Mouse (Mus musculus) limb, embryonic 13.5 days (tissue): ENCODE results near the gene Il16. TPM values are rescaled to one million over a fixed set of nuclear protein-coding genes. Genes with fewer than 3 reads are reported as not detected.

Source experiments
- ATAC-seq: fragments of 200-750 bp; cut with Nextera tagmentation; 2 replicates; pipeline ENCODE4 v1.8.0; 2017; ENCODE audit warnings: low read depth, moderate number of reproducible peaks, moderate TSS enrichment; ENCODE audit not compliant: low FRiP score
- H3K27ac ChIP-seq: fragments of 300-500 bp; sonication (generic); 2 replicates; pipeline ENCODE4 v1.5.1; 2015; ENCODE audit warnings: inconsistent platforms, mild to moderate bottlenecking, moderate library complexity
- H3K27me3 ChIP-seq: fragments of 300-500 bp; sonication (generic); 2 replicates; pipeline ENCODE4 v1.6.1; 2015; ENCODE audit warnings: mild to moderate bottlenecking, inconsistent platforms
- H3K36me3 ChIP-seq: fragments of 300-500 bp; sonication (generic); 2 replicates; pipeline ENCODE4 v1.6.1; 2015; ENCODE audit warnings: inconsistent platforms, mild to moderate bottlenecking, moderate library complexity
- H3K4me1 ChIP-seq: fragments of 300-500 bp; sonication (generic); 2 replicates; pipeline ENCODE4 v1.6.1; 2015; ENCODE audit warnings: inconsistent platforms
- H3K4me2 ChIP-seq: fragments of 300-500 bp; sonication (generic); replicated peaks from 2 replicates; pipeline ENCODE4 v1.6.1; 2015; ENCODE audit warnings: inconsistent platforms, mild to moderate bottlenecking, moderate library complexity
- H3K4me3 ChIP-seq: fragments of 300-500 bp; sonication (generic); 2 replicates; pipeline ENCODE4 v1.5.1; 2015; ENCODE audit warnings: moderate library complexity, mild to moderate bottlenecking, inconsistent platforms
- H3K9ac ChIP-seq: fragments of 300-500 bp; sonication (generic); 2 replicates; pipeline ENCODE4 v1.6.1; 2015; ENCODE audit warnings: mild to moderate bottlenecking, inconsistent platforms
- H3K9me3 ChIP-seq: fragments of 300-500 bp; sonication (generic); 2 replicates; pipeline ENCODE4 v1.6.1; 2016; ENCODE audit warnings: inconsistent platforms
- WGBS: fragments of 180-500 bp; shearing (Covaris S2); methylation state at CpG from one replicate; pipeline ENCODE4 v1.1.7; 2015; 5-methylcytosine and 5-hydroxymethylcytosine counted together
- polyA plus RNA-seq: library from polyadenylated mRNA; unstranded; fragments of >200 nt; fragmentation: Nextera tagmentation; extraction: Ambion mirVana; gene quantifications from 2 replicates; pipeline ENCODE4 v1.2.1, GENCODE M21; 2015

The Il16 gene
- polyA plus RNA-seq, 1 experiment from 2014 or later: 4.6 TPM

GRCm38 (mm10) chr7:83632682-83633120 lies 112.8 kb downstream of the Il16 start:
- no peak for ATAC-seq
- 52% methylated on average over 6 of the region's 6 CpGs for WGBS
- H3K9ac ChIP-seq: peak overlapping the region; percentile 77; the same call in 1 of the 2 replicates
- H3K4me1 ChIP-seq: peaks cover 25% of the 10 kb centered on the region
- no peaks in the 10 kb centered on the region for H3K9me3 ChIP-seq
- no peak overlapping the region for H3K27ac ChIP-seq
- peak overlapping the region; percentile 67 for H3K4me3 ChIP-seq
- H3K36me3 ChIP-seq: peaks cover 20% of the 10 kb centered on the region
- peak overlapping the region; percentile 81 for H3K4me2 ChIP-seq
- H3K27me3 ChIP-seq: no peaks in the 10 kb centered on the region

GRCm38 (mm10) chr7:83631828-83632681 lies 113.5 kb downstream of the Il16 start, which contains the start of gene Stard5:
TSS of gene Stard5 (plus strand) at chr7:83631959.
- Histone ChIP-seq H3K27ac (peak within 1 kb of the TSS; percentile 81), H3K4me1 (peaks cover 29% of the 10 kb centered on the region)
- 1% methylated on average over 35 of the region's 35 CpGs for WGBS

GRCm38 (mm10) chr7:83631073-83631827 lies 114.3 kb downstream of the Il16 start:
- Histone ChIP-seq H3K4me1 (peaks cover 34% of the 10 kb centered on the region), H3K27ac (peak overlapping the region; percentile 81), H3K27me3 (no peaks in the 10 kb centered on the region), H3K36me3 (peaks cover 6% of the 10 kb centered on the region), H3K4me3 (peak overlapping the region; percentile 67), H3K4me2 (peak overlapping the region; percentile 81), H3K9me3 (no peaks in the 10 kb centered on the region), H3K9ac (peak overlapping the region; percentile 77)
- 9% methylated on average over 11 of the region's 11 CpGs for WGBS
- ATAC-seq: no peak

More at GRCm38 (mm10) chr7:83631828-83632681, 113.5 kb downstream of the Il16 start, which contains the start of gene Stard5:
- H3K9ac ChIP-seq: peak within 1 kb of the TSS; percentile 77
- H3K27me3 ChIP-seq: no peaks in the 10 kb centered on the region
- peak; percentile 97 for ATAC-seq
- H3K9me3 ChIP-seq: no peaks in the 10 kb centered on the region
- H3K4me2 ChIP-seq: peak within 1 kb of the TSS; percentile 81
- peaks cover 14% of the 10 kb centered on the region for H3K36me3 ChIP-seq
- peak within 1 kb of the TSS; percentile 67 for H3K4me3 ChIP-seq

- Histone ChIP-seq H3K4me2 (no peak overlapping the region), H3K27ac (no peak overlapping the region), H3K9me3 (no peaks in the 10 kb centered on the region), H3K36me3 (no peaks in the 10 kb centered on the region), H3K27me3 (no peaks in the 10 kb centered on the region), H3K4me3 (no peak overlapping the region), H3K4me1 (peaks cover 16% of the 10 kb centered on the region), H3K9ac (no peak overlapping the region)
- no peak for ATAC-seq
- 84% methylated on average over 4 of the region's 4 CpGs for WGBS
These were observed 118.2 kb downstream of the Il16 start for GRCm38 (mm10) chr7:83627369-83627768.

GRCm38 (mm10) chr7:83626557-83627257 lies 118.8 kb downstream of the Il16 start:
- ATAC-seq: no peak
- H3K36me3 ChIP-seq: no peaks in the 10 kb centered on the region
- H3K27me3 ChIP-seq: no peaks in the 10 kb centered on the region
- no peak overlapping the region for H3K4me3 ChIP-seq
- H3K9ac ChIP-seq: no peak overlapping the region
- 62% methylated on average over 8 of the region's 8 CpGs for WGBS
- H3K27ac ChIP-seq: no peak overlapping the region
- H3K9me3 ChIP-seq: no peaks in the 10 kb centered on the region
- peaks cover 16% of the 10 kb centered on the region for H3K4me1 ChIP-seq
- no peak overlapping the region for H3K4me2 ChIP-seq

- H3K9me3 ChIP-seq: no peaks in the 10 kb centered on the region
- peaks cover 8% of the 10 kb centered on the region for H3K4me1 ChIP-seq
- 80% methylated on average over 1 of the region's 1 CpGs for WGBS
- H3K36me3 ChIP-seq: no peaks in the 10 kb centered on the region
- no peak overlapping the region for H3K27ac ChIP-seq
- no peaks in the 10 kb centered on the region for H3K27me3 ChIP-seq
- H3K4me2 ChIP-seq: no peak overlapping the region
- no peak overlapping the region for H3K4me3 ChIP-seq
- no peak overlapping the region for H3K9ac ChIP-seq
- ATAC-seq: no peak
These were observed 121.5 kb downstream of the Il16 start for GRCm38 (mm10) chr7:83624065-83624464.

- Histone ChIP-seq H3K4me3 (no peak overlapping the region), H3K27ac (no peak overlapping the region), H3K36me3 (no peaks in the 10 kb centered on the region), H3K9ac (no peak overlapping the region), H3K27me3 (no peaks in the 10 kb centered on the region), H3K9me3 (no peaks in the 10 kb centered on the region), H3K4me2 (no peak overlapping the region), H3K4me1 (peaks cover 11% of the 10 kb centered on the region)
- 88% methylated on average over 6 of the region's 6 CpGs for WGBS
- ATAC-seq: no peak
These were observed 122.9 kb downstream of the Il16 start for GRCm38 (mm10) chr7:83622582-83622981.

GRCm38 (mm10) chr7:83618709-83619108 lies 126.8 kb downstream of the Il16 start:
- no peak for ATAC-seq
- 92% methylated on average over 1 of the region's 1 CpGs for WGBS
- no peaks in the 10 kb centered on the region for H3K27me3 ChIP-seq
- H3K4me3 ChIP-seq: no peak overlapping the region
- no peak overlapping the region for H3K4me2 ChIP-seq
- no peak overlapping the region for H3K9ac ChIP-seq
- H3K36me3 ChIP-seq: no peaks in the 10 kb centered on the region
- H3K9me3 ChIP-seq: no peaks in the 10 kb centered on the region
- H3K27ac ChIP-seq: no peak overlapping the region
- peaks cover 9% of the 10 kb centered on the region; the same call in 1 of the 2 replicates for H3K4me1 ChIP-seq

- no peak for ATAC-seq
- Histone ChIP-seq H3K27ac (no peak overlapping the region), H3K9ac (no peak overlapping the region), H3K4me3 (no peak overlapping the region), H3K4me2 (no peak overlapping the region), H3K9me3 (no peaks in the 10 kb centered on the region), H3K27me3 (no peaks in the 10 kb centered on the region), H3K4me1 (peaks cover 9% of the 10 kb centered on the region; the same call in 1 of the 2 replicates), H3K36me3 (no peaks in the 10 kb centered on the region)
- 91% methylated on average over 3 of the region's 3 CpGs for WGBS
These were observed 129.3 kb downstream of the Il16 start for GRCm38 (mm10) chr7:83616268-83616667.

- H3K9ac ChIP-seq: no peak overlapping the region
- no peaks in the 10 kb centered on the region for H3K27me3 ChIP-seq
- H3K4me2 ChIP-seq: no peak overlapping the region
- 88% methylated on average over 8 of the region's 8 CpGs for WGBS
- no peak overlapping the region for H3K27ac ChIP-seq
- H3K9me3 ChIP-seq: no peaks in the 10 kb centered on the region
- H3K4me1 ChIP-seq: peaks cover 9% of the 10 kb centered on the region; the same call in 1 of the 2 replicates
- H3K36me3 ChIP-seq: no peaks in the 10 kb centered on the region
- ATAC-seq: no peak
- no peak overlapping the region for H3K4me3 ChIP-seq
These were observed 129.7 kb downstream of the Il16 start for GRCm38 (mm10) chr7:83615815-83616214.

GRCm38 (mm10) chr7:83615272-83615671 lies 130.3 kb downstream of the Il16 start:
- 87% methylated on average over 3 of the region's 3 CpGs for WGBS
- no peak for ATAC-seq
- H3K27me3 ChIP-seq: no peaks in the 10 kb centered on the region
- H3K9ac ChIP-seq: no peak overlapping the region
- H3K4me1 ChIP-seq: peaks cover 9% of the 10 kb centered on the region; the same call in 1 of the 2 replicates
- no peak overlapping the region for H3K27ac ChIP-seq
- no peak overlapping the region for H3K4me2 ChIP-seq
- H3K36me3 ChIP-seq: no peaks in the 10 kb centered on the region
- H3K4me3 ChIP-seq: no peak overlapping the region
- no peaks in the 10 kb centered on the region for H3K9me3 ChIP-seq
